Mouse (Mus musculus): ENCODE results near the gene Eid3.

Gene Eid3

DNA sequence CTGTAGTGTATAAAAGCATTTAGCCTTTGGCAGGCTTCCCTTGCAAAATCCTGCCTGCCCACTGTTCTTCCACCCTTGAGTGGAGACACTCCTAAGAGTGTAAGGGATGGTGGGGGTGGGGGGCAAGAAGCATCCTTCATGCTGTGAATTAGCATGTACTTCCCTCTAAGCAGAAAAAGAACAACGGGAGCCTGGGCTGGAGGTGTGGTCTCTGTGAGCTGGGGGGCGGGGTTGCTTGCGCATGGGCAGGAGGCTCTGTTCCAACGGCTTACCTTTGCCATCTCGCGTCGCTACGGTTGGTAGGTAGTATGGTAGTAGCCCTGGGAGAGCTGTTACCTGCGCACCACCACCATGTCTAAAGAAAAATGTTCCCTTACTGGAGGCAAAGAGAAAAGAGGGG lies at the start of gene Eid3:
Eid3 (plus strand) TSS at position 271 of the 400 bp plus-strand sequence.
- DNase-seq (ENCODE audit: low spot score in 2 of 2): no peak

DNA sequence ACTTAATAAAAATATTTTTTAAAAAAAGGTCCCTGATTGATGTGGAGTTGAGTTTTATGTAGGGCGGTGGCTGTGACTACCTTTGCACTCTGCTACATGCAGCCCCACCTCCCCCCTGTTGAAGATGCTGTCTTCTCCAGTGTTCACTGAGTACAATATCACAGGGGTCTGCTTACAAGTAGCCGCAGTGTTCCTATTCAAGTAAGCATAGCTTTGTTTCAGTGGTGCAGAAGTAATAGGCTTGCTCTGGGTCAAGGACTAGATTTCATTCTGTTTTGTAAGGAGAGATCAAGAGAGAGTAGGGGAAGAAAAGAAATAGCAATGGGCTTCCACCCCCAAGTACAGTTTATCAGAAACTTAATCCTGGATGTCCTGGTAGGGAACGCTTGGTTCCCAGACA lies 48.9 kb upstream of the Eid3 start:
- DNase-seq (ENCODE audit: low spot score in 2 of 2): no peak

DNA sequence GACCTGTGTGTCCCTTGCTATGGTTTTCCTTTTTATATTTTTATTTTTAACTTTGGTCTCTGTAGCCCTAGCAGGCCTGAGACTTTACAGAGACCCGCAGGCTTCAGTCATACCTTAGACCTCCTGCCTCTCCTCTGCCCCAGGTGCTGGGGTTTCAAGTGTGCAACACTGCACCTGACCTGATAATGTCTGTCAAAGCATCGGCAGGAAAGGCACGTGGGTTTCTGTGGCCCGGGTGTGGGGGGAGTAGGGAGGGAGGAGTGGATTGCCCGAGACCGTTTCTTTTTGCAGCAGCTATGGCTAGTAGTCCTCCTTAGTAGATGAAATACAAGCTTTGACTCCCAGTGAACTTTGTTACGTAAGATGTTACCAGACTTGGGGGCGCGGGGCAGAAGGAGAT lies 48.5 kb upstream of the Eid3 start:
- no peak for DNase-seq (ENCODE audit: low spot score in 2 of 2)

DNA sequence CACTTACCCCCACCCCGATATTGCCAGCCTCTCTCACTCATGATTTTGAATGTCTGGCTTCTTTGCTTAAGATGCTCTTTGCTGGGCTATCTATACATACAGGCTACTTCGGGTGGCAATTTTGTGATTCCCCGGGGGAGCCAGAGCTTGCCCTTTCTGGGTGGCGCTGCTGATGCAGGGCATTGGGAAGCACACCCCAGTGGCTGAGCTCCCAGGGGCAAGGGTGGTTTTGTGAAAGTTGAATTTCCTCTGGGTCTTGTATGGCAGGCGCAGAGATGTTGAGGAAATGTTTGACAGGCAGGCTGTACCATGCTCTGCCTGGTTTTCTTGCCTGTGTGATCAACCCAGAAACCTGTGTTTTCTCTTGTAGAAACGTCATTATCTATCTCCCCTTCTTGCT lies 47.8 kb upstream of the Eid3 start:
- DNase-seq (ENCODE audit: low spot score in 2 of 2): no peak

- DNase-seq (ENCODE audit: low spot score in 2 of 2): no peak
These were observed 43.2 kb upstream of the Eid3 start for GRCm38 (mm10) chr10:82823108-82823778.

DNA sequence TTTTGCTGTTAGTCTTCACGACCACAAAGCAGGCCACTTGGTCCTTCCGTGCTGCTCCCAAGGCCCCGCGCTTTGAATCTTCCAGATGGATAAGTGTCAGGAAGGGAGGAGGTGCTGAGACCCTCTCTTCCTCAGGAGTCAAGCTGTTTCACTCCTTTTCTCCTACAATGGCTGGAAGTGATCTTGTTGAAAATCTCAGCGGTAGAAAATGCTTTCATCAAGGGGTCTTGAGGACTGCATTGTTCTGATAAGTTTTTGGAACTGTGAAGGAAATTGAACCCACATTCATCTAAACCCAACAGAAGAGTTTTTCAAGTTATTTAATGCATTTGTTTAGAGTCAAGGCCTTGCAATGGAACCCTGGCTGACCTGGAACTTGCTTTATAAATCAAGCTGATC lies 42.6 kb upstream of the Eid3 start:
- no peak for DNase-seq (ENCODE audit: low spot score in 2 of 2)

GRCm38 (mm10) chr10:82824541-82824940 lies 41.9 kb upstream of the Eid3 start:
- DNase-seq (ENCODE audit: low spot score in 2 of 2): no peak

DNA sequence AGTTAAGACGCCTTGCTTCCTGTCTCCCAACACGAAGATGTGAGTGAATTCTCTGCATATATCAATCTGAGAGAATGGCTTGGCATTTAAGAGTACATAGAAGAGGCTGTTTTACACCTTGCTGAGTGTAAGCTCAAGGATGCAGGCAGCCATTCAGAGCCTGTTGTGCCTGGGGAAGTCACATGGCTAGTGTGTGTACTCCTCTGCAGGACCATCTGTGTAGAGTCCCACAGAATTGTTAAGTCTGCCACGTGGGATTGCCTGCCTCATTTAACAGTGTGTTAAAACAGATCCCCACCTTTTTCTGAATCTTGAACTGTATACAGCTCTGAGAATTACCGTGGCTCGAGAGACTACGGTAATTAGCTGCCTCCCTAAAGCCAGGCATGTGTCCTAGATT lies 39.9 kb upstream of the Eid3 start:
- DNase-seq (ENCODE audit: low spot score in 2 of 2): no peak

DNA sequence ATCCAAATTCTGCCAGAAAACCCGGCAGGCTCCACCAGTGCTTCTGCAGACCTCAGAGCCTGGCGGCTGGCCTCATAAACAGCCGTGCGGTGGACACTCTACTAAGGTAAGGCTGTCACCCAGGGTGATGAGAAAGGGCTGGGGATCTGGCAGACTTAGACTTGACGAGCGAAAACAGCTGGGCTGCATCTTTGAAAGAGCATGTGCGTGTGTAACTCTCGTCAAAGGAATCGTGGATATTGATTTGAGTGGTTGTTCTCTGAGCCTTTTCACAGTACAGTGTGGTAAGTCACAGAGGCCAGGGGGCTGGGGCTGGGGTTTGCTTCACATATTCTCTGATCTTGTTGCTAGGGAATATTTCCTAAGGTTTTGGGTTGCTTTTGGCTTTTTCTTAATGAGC lies 32.5 kb upstream of the Eid3 start, which contains the start of gene Txnrd1:
Txnrd1 (plus strand) TSS at position 26 of the 400 bp plus-strand sequence.
- no peak for DNase-seq (ENCODE audit: low spot score in 2 of 2)

DNA sequence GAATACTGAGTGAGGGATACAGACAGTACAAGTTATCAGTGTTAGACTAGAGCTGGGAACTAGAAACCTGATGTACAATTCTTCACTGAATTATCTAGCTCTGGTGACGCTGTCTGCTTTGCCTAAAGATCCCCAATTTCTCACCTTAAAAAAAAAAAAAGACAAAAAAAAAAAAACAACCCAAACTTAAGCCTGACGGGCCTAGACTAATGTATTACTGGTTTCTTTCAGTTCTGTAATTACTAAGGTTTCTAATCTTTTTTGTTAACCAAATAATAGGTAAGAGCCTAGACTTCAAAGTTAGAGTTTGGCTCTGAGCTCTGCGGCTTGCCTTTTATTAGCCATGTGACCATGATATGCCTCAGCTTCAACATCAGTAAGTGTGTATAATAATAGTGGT lies 30.5 kb upstream of the Eid3 start:
- DNase-seq (ENCODE audit: low spot score in 2 of 2): no peak

GRCm38 (mm10) chr10:82838390-82838789 lies 28.0 kb upstream of the Eid3 start:
- no peak for DNase-seq (ENCODE audit: low spot score in 2 of 2)

DNA sequence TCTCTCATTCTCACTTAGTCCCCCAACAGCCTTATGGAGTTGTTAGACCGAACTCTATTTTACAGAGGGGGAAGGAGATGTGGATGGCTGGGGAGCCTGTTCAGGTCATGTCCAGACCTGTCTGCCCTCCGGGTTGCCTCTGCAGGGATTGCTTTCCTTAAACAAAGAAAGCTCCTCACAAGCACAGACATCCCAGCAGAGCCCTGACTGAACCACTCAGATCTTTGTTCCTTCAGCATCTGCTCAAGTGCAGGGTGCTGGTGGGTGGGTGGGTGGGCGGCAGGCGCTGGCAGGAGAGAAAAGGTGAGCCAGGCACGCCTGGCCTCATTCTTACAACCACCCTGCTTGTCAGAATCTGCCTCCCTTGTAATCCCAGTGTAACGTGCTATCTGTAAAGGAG lies 22.3 kb upstream of the Eid3 start:
- no peak for DNase-seq (ENCODE audit: low spot score in 2 of 2)

DNA sequence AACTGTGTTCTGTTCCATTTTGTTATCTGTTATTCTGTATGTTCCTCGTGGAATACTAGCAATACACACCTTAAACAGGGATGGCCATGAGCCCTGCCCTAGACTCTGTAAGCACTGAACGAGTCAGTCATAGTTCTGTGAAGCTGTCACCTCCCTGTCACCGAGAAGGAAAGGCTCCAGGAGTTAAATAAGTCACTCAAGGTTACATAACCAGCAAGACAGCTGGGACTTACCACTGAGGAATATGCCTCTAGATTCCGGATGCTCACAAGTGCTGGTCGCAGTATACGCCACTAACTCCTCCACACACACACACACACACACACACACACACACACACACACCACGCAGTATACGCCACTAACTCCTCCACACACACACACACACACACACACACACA lies 21.7 kb upstream of the Eid3 start:
- no peak for DNase-seq (ENCODE audit: low spot score in 2 of 2)

- DNase-seq (ENCODE audit: low spot score in 2 of 2): no peak
These were observed 18.5 kb upstream of the Eid3 start for GRCm38 (mm10) chr10:82847821-82848459.

- DNase-seq (ENCODE audit: low spot score in 2 of 2): no peak
These were observed 16.6 kb upstream of the Eid3 start for GRCm38 (mm10) chr10:82849686-82850353.

DNA sequence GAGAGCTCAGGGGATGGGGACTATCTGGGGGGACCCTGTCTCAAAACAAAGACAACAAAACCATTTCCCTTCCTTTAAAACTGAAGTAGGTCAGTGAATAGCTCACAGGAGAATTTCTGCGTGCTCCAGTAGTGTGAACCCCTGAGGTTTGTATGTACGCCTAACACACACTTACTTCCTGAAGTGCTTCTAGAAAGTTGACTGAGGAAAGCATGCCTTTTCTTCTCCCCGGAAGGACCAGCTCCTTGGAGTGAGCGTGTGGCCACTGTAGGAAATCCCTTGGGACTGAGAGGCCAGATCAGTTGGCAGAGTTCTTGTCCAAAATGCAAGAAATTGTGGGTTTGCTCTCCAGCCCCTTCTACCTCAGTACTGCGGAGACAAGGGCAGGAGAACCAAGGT lies 16.1 kb upstream of the Eid3 start:
- no peak for DNase-seq (ENCODE audit: low spot score in 2 of 2)

GRCm38 (mm10) chr10:82851751-82852150 lies 14.7 kb upstream of the Eid3 start:
- DNase-seq (ENCODE audit: low spot score in 2 of 2): no peak

DNA sequence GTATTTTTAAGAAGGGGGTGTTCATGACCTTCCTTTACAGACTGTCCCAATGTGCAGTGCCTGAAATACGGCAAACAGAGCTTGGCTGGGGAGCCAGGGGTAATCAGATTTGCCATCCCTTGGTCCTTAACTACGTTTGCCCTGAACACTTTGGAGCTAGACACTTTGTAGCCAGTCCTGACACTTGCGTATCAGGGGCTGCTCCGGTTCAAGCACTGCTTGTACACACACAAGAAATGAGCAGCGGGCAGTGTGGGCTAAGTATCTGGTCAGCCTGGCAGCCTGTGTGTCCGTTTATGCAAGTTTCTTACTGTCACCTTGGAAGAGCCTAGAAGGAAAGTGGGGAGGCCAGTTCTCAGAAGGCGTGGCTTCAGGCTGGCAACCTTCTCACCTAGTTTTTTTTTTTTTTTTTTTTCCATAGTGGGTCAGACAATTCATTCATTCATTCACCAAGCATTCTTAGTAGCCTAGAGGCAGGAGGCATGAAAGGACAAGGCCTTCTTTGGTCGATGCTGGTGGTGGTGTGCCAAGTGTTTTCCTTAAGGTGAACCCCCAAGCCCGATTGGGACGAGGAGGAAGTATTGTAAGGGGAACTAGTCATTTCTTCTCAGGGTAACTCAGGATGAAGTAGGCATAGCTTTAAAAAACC lies 8.3 kb upstream of the Eid3 start:
- DNase-seq (ENCODE audit: low spot score in 2 of 2): peak in 1 of 2 experiments; percentile 8

DNA sequence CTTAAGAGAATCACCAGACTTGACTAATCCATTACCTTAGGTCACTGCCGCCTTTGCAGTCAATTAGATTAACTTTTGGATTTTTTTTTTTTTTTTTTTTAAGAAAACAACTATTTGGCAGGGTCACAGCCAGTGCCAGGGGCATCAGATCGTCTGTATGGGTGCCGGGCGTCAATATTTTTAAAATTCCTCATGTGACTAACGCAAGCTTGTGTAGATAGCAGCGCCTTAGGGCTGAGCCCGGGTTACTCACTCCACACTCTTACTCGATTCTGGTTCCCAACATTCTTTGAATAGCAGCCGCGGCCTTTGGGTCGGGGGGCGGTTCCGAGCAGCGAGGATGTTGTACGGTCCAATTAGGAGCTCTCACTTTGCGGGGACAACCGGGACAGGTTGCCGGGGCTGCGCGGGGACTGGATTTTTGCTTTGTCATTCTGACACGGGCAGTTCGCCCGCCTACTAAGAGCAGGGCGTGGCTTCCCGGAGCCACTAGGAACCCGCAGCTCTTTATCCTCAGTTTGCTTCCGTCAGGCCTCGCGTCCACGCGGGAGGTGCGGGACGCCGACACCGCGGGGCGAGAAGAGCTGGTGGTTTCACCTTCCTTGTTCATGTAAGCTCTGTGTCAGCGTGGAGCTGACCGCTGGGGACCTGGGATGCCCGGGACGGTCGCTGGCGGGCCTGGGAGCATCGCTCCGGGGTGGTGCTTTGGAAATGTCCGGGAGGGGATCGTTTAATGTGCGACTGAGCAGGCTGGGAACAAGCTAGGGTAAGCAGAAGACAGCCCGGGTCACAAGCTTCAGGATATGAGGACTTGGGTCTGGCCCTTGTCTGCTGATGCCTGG lies 7.5 kb upstream of the Eid3 start:
- DNase-seq (ENCODE audit: low spot score in 2 of 2): peak; percentile 96

- DNase-seq (ENCODE audit: low spot score in 2 of 2): peak; percentile 32 to 43
These were observed 6.9 kb upstream of the Eid3 start for GRCm38 (mm10) chr10:82859533-82859915.

DNA sequence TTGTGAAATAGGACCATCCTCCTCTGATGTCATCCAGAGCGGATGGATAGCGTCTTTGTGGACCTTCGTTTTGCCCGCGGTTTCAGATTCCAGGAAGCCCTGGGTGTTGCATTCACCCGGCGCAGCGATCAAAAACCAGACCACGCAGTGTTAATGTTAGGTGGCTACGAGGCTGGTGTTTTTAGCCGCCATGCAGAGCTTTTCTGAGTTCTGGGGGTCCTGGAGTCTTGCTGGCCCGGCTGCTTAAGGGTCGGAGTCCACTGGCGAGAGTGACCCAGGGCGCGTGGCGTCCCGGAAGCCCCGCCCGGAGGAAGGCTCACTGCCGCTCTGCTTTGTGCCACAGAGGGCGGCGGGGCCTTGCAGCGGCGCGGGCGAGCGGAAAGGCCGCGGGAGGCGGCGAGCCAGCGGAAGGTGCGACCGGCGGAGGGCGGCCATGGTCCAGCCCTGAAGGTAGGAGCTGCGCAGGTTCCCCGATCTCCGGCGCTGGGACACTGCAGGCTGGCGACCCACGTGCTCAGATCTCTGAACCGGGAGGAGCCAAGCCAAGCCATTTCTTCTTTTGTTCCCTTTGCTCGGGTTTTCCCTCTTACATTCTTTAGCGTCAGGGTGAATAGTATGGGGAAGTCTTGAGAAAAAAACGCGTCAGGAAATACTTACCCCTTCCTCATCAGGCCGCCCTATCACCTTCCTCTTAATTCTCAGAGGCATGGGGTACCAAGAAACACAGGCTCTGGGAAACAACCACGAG lies 6.1 kb upstream of the Eid3 start:
- peak; percentile 71 to 73 for DNase-seq (ENCODE audit: low spot score in 2 of 2)

Measured in heart, adult 9 months (tissue).